Mouse (Mus musculus) lung, adult 2 months (tissue): ENCODE measurements around the gene Dnah12.

ENCODE experiments used
- CTCF ChIP-seq: fragments of 200-500 bp; IDR thresholded peaks from 2 replicates; pipeline ENCODE4 v1.5.1; 2011; ENCODE audit warnings: mild to moderate bottlenecking, low read length, control low read depth; ENCODE audit not compliant: insufficient read depth
- POLR2A ChIP-seq: fragments of 200-500 bp; IDR thresholded peaks from 2 replicates; pipeline ENCODE4 v1.6.1; 2011; ENCODE audit warnings: low read depth, mild to moderate bottlenecking, control low read depth, low read length, borderline replicate concordance; ENCODE audit errors: extremely low read depth

- TF ChIP-seq CTCF = no peak
- TF ChIP-seq POLR2A = no peak
Measured at GRCm38 (mm10) chr14:26663851-26664250, 29.2 kb upstream of the Dnah12 start.
